In the genomic region with DNA sequence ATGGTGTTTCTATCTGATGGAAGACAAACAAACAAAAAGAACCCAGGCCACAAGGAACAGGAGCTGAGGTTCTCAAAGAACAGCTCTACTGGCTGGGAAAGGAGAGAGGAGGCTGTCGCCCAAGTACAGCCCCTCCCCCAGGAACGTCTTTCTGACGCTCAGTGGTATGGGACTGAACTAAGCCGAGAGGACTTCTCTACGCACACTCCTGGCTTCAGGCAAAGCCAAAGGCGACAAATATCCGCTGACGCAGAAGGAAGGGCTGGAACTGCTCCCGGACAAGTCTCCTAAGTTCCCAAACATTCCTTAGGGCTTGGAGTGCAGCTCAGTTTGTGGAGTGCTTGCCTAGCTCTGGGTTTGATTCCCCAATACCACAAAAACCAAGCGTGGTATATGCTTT, we compare ENCODE assay signal across 8 mouse cellular contexts. TPM values are rescaled to one million over a fixed set of nuclear protein-coding genes. Genes with fewer than 3 reads are reported as not detected.
DNase-seq lines count a peak whose midpoint lies in the region; ATAC-seq and TF ChIP-seq lines count a peak whose summit lies in the region.

No protein-coding gene starts in this region.

- no peak for TF ChIP-seq CTCF in liver, adult 2 months (IDR thresholded peaks at IDR 0.05; ENCODE audit: low read depth, low read length)

- H3K9me3 ChIP-seq in hindbrain, embryonic 14.5 days (ENCODE audit: control insufficient read depth, low read length), result no peaks in the 10 kb centered on the region
- no peaks in the 10 kb centered on the region for H3K9me3 ChIP-seq in hindbrain, embryonic 10.5 days
- no peaks in the 10 kb centered on the region for H3K9me3 ChIP-seq in intestine, embryonic 15.5 days

- H3K9ac ChIP-seq in hindbrain, embryonic 14.5 days, result no peak overlapping the region
- H3K9ac ChIP-seq in intestine, embryonic 15.5 days, result no peak overlapping the region
- peak overlapping the region; percentile 26; the same call in 1 of the 2 replicates for H3K9ac ChIP-seq in liver, adult 2 months (ENCODE audit: low read depth, low read length)

- peak; percentile 63 for ATAC-seq in hindbrain, embryonic 14.5 days (ENCODE audit: low FRiP score)
- ATAC-seq in intestine, embryonic 15.5 days, result peak; percentile 78

- 0 out of 2 replicates have a peak, but pooled peaks have one; percentile 9 for TF ChIP-seq POLR2A in liver, adult 2 months (IDR thresholded peaks at IDR 0.05; ENCODE audit: extremely low read depth, insufficient read depth, low read length)

- H3K4me2 ChIP-seq in hindbrain, embryonic 14.5 days (replicated peaks), result no peak overlapping the region
- no peak overlapping the region for H3K4me2 ChIP-seq in intestine, embryonic 15.5 days (replicated peaks)

- no peaks in the 10 kb centered on the region for H3K36me3 ChIP-seq in hindbrain, embryonic 14.5 days (replicated peaks; ENCODE audit: control insufficient read depth, insufficient read depth)
- no peaks in the 10 kb centered on the region for H3K36me3 ChIP-seq in hindbrain, embryonic 10.5 days
- peaks cover 6% of the 10 kb centered on the region; the same call in 1 of the 2 replicates for H3K36me3 ChIP-seq in intestine, embryonic 15.5 days
- H3K36me3 ChIP-seq in liver, adult 2 months (ENCODE audit: control insufficient read depth, insufficient read depth, low read length), result peaks cover 25% of the 10 kb centered on the region

- peak; percentile 62 for DNase-seq in hindbrain, embryonic 14.5 days (ENCODE audit: low spot score)
- DNase-seq in hindbrain, embryonic 10.5 days (ENCODE audit: low spot score), result no peak
- DNase-seq in cerebellum, adult 18-20 months, result peak; percentile 31 to 34
- DNase-seq in gastrocnemius, adult 8-10 months (ENCODE audit: low spot score in 2 of 2), result peak; percentile 75 to 77
- peak; percentile 90 for DNase-seq in liver, adult 2 months (ENCODE audit: extremely low read depth, low read depth, low spot score)
- DNase-seq in ovary, postnatal 14 days (ENCODE audit: low spot score), result peak; percentile 57
- no peak for DNase-seq in thymus, postnatal 25 days

- H3K27ac ChIP-seq in hindbrain, embryonic 14.5 days, result peak overlapping the region; percentile 64
- H3K27ac ChIP-seq in hindbrain, embryonic 10.5 days, result no peak overlapping the region
- H3K27ac ChIP-seq in intestine, embryonic 15.5 days, result 0 out of 2 replicates have a peak overlapping the region, but pooled peaks have one; percentile 25
- H3K27ac ChIP-seq in liver, adult 2 months (replicated peaks; ENCODE audit: insufficient read depth, low read depth, low read length), result peak overlapping the region; percentile 70

- whole genome bisulfite sequencing in hindbrain, embryonic 14.5 days, result 46% methylated on average over 10 of the region's 10 CpGs
- 45% methylated on average over 10 of the region's 10 CpGs for WGBS in hindbrain, embryonic 10.5 days
- WGBS in intestine, embryonic 15.5 days, result 15% methylated on average over 10 of the region's 10 CpGs
- WGBS in liver, adult 2 months, result 8% methylated on average over 10 of the region's 10 CpGs

- no peaks in the 10 kb centered on the region for H3K27me3 ChIP-seq in hindbrain, embryonic 14.5 days (ENCODE audit: control insufficient read depth, insufficient read depth, low read length)
- no peaks in the 10 kb centered on the region for H3K27me3 ChIP-seq in hindbrain, embryonic 10.5 days (ENCODE audit: insufficient read depth, poor library complexity, severe bottlenecking)
- H3K27me3 ChIP-seq in intestine, embryonic 15.5 days (replicated peaks), result no peaks in the 10 kb centered on the region
- no peaks in the 10 kb centered on the region for H3K27me3 ChIP-seq in liver, adult 2 months (ENCODE audit: control insufficient read depth, insufficient read depth, low read length)

- H3K4me1 ChIP-seq in hindbrain, embryonic 14.5 days (replicated peaks; ENCODE audit: control insufficient read depth, insufficient read depth, low read length), result 0 out of 2 replicates have a peak, but pooled peaks cover 6% of the 10 kb centered on the region
- H3K4me1 ChIP-seq in hindbrain, embryonic 10.5 days (replicated peaks), result 0 out of 2 replicates have a peak, but pooled peaks cover 3% of the 10 kb centered on the region
- peaks cover 20% of the 10 kb centered on the region for H3K4me1 ChIP-seq in intestine, embryonic 15.5 days (replicated peaks)
- H3K4me1 ChIP-seq in liver, adult 2 months (ENCODE audit: control insufficient read depth, insufficient read depth, low read length), result peaks cover 25% of the 10 kb centered on the region

- H3K4me3 ChIP-seq in hindbrain, embryonic 14.5 days (replicated peaks; ENCODE audit: low read length), result no peak overlapping the region
- no peak overlapping the region for H3K4me3 ChIP-seq in hindbrain, embryonic 10.5 days
- no peak overlapping the region for H3K4me3 ChIP-seq in intestine, embryonic 15.5 days (replicated peaks)
- H3K4me3 ChIP-seq in liver, adult 2 months (ENCODE audit: insufficient read depth, low read depth, low read length), result no peak overlapping the region

- H3K79me2 ChIP-seq in liver, adult 2 months (ENCODE audit: control insufficient read depth, insufficient read depth, low read length), result no peaks in the 10 kb centered on the region

RNA-seq across cellular contexts. Expression of gene Dhrs3, which starts 37.7 kb away (rescaled TPM):
- polyA plus RNA-seq in hindbrain, embryonic 14.5 days (2014; fragmentation: Nextera tagmentation; extraction: Ambion mirVana), result 41.5 and 45.3 TPM in 2 replicates
- polyA plus RNA-seq in hindbrain, embryonic 10.5 days (2016; fragmentation: Nextera tagmentation; extraction: Ambion mirVana), result 11.7 and 11.8 TPM in 2 replicates
- 10 to 100 TPM; 28.4 to 36.5 (median 35.2) TPM for total RNA-seq in gastrocnemius, adult 8-10 months (2022)
- 109 and 115 TPM in 2 replicates for polyA plus RNA-seq in intestine, embryonic 15.5 days (2015; fragmentation: Nextera tagmentation; extraction: Ambion mirVana)
- 85.5 and 109 TPM in 2 replicates for total RNA-seq in liver, adult 2 months (2014; rRNA removed)
- 225 and 231 TPM in 2 replicates for polyA plus RNA-seq in liver, adult 2 months (2012; rRNA removed)

Comparison
In these comparisons a context has a peak if more than half of its experiments do, and no peak if none do; other contexts are left out.
1. DNase-seq: peak in hindbrain, embryonic 14.5 days (single experiment), cerebellum, adult 18-20 months (2 of 2), gastrocnemius, adult 8-10 months (2 of 2), liver, adult 2 months (single experiment) and ovary, postnatal 14 days (single experiment); none in hindbrain, embryonic 10.5 days (single experiment) and thymus, postnatal 25 days (single experiment).